Mouse (Mus musculus) erythroblast, embryonic 14.5 days (primary cell): Measurements from ENCODE around the gene Asb16. TPM values are rescaled to one million over a fixed set of nuclear protein-coding genes. Genes with fewer than 3 reads are reported as not detected.

Source experiments
- H3K27me3 ChIP-seq: 2 replicates; pipeline ENCODE4 v1.6.1; 2012; ENCODE audit warnings: inconsistent platforms; ENCODE audit not compliant: control insufficient read depth
- H3K36me3 ChIP-seq: 2 replicates; pipeline ENCODE4 v1.6.1; 2012; ENCODE audit warnings: mild to moderate bottlenecking, inconsistent platforms; ENCODE audit not compliant: control insufficient read depth
- H3K4me1 ChIP-seq: 2 replicates; pipeline ENCODE4 v1.6.1; 2012; ENCODE audit warnings: inconsistent platforms; ENCODE audit not compliant: control insufficient read depth
- H3K4me3 ChIP-seq: replicated peaks from 2 replicates; pipeline ENCODE3; 2012; ENCODE audit warnings: moderate library complexity, mild to moderate bottlenecking, inconsistent platforms
- H3K9me3 ChIP-seq: 2 replicates; pipeline ENCODE4 v1.6.1; 2012; ENCODE audit warnings: low read length, inconsistent platforms, mixed read lengths; ENCODE audit not compliant: control insufficient read depth
- GATA1 ChIP-seq: IDR thresholded peaks from 2 replicates; pipeline ENCODE4 v1.6.1; 2012; ENCODE audit warnings: low read length, inconsistent platforms, mixed read lengths
- TAL1 ChIP-seq: IDR thresholded peaks from 3 replicates; pipeline ENCODE4 v1.6.1; 2012; ENCODE audit warnings: low read length, inconsistent platforms, mixed read lengths
- polyA plus RNA-seq: library from polyadenylated mRNA; stranded (reverse); fragments of >175 nt; gene quantifications from 2 replicates; pipeline ENCODE4 v1.2.3, GENCODE M21; 2012

Asb16 gene
- polyA plus RNA-seq: 0.01 and 0.02 TPM in 2 replicates

DNA sequence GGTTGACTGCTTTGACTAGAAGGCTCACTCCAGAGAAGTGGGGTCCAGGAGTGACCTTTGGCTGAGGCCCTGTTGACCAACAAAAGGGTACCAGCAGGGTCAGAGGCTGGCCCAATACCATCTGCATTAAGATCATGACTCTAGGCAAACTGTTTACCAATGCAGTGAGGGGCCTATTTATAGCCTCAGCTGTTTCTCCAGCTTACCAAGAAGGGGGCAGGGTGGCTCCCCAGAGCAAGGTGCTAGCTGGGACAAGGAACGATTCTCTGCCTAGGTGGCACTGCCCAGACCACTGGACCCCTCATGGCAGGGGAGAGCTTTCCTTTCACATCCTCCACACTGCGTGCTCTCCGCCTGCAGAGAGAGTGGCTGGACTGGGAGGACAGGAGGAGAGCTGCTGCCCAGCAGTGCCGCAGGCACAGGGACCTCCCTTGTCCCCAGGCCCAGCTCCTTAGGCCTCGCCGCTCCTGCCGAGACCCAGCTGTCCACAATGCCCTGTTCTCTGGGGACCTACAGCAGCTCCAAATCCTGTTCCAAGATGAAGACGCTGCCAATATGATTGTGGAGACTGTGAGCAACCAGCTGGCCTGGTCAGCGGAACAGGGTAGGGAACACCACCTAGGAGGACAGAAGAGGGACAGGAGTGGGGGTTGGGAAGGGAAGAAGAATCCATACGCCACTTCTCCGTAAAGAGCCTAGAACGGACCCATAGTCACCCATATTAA is at the start of gene Asb16:
TSS of gene Asb16 (plus strand) at position 224 of the 725 bp plus-strand sequence.
- no peak for TF ChIP-seq GATA1
- TF ChIP-seq TAL1: no peak
- no peaks in the 10 kb centered on the region for H3K9me3 ChIP-seq

DNA sequence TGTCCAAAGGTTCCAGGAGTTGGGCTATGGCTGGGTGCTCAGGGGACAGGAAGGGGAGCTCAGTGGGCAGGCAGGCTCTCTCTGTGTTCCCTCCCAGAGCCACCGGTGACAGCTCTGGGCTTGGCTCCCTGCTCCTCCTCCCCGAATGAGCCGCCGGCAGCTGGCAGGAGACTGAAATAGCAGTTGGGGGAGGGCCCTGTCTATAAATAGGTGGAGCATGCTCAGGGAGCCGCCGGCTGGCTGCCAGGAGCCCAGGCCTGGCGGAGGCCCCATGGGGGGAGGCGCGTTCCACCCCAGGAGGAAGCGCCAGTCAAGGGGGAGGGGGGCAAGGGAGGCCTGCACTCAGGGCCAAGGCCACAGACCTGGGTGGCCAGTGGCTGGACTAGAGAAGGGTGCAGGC is 49.8 kb upstream of the Asb16 start:
- Histone ChIP-seq H3K4me3 (peak overlapping the region; percentile 57), H3K9me3 (no peaks in the 10 kb centered on the region), H3K27me3 (peaks cover 20% of the 10 kb centered on the region), H3K4me1 (peaks cover 33% of the 10 kb centered on the region), H3K36me3 (no peaks in the 10 kb centered on the region)
- TF ChIP-seq GATA1 (no peak), TAL1 (no peak)

More for the DNA sequence above, at the start of gene Asb16:
- H3K4me3 ChIP-seq: no peak within 1 kb of the TSS
- H3K36me3 ChIP-seq: peaks cover 15% of the 10 kb centered on the region
- peaks cover 10% of the 10 kb centered on the region for H3K4me1 ChIP-seq
- no peaks in the 10 kb centered on the region; the same call in 1 of the 2 replicates for H3K27me3 ChIP-seq

DNA sequence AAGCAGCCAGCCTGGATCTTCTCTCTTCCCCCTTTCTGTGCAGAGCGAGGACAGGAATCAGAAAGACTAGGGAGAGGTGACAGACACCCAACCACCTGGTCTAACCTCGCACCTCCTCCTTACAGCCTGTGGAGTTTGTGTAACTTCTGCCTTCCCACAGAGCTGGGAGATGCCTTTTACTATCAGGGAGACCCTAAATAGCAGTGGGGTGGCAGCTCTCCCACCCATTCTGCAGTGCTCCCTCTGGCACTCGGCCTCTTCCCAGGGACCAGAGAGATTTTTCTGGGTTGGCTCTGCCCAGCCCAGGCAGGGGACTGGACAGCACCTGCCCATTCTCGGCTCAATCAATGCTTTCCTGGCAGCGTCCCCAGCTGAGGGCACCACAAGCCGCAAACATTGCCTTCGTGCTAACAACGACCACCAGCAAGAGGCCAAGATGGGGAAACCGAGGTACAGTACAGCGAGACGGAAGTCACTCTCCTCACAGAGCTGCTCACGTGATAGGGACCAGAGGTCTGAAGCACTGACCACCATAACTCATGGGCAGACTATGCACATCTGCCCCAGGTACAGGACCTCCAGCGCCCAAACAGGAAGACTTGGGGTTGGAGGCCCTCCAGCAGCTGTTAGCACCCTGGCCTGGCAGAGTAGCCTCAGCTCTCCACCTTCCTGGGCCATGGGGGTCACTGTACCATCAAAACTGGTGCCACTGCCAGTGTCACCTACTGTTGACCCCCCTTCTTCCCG is 49.1 kb upstream of the Asb16 start:
- Histone ChIP-seq H3K9me3 (no peaks in the 10 kb centered on the region), H3K36me3 (no peaks in the 10 kb centered on the region), H3K27me3 (peaks cover 26% of the 10 kb centered on the region), H3K4me3 (peak overlapping the region; percentile 57), H3K4me1 (peaks cover 40% of the 10 kb centered on the region)
- no peak for TF ChIP-seq GATA1
- no peak for TF ChIP-seq TAL1

DNA sequence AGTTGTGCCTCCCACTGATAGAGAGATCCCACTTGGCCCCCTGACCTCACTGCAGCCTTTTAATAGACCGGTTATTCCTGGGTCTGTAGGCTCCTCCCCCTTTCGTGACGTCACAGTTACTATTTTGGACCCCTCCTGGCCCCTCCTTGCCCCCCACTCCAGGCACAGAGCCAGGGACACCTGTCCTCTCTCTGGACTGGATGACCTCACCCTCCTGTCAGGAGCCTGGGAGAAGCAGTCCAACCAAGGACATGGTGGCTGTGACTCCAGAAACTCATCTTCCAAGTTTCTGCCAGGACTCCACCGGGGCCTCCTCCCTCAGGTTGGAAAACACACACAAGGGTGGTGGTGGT is 48.6 kb upstream of the Asb16 start:
- H3K4me1 ChIP-seq: peaks cover 45% of the 10 kb centered on the region
- TF ChIP-seq TAL1: no peak
- TF ChIP-seq GATA1: no peak
- peaks cover 32% of the 10 kb centered on the region for H3K27me3 ChIP-seq
- H3K36me3 ChIP-seq: no peaks in the 10 kb centered on the region
- no peak overlapping the region for H3K4me3 ChIP-seq
- no peaks in the 10 kb centered on the region for H3K9me3 ChIP-seq

DNA sequence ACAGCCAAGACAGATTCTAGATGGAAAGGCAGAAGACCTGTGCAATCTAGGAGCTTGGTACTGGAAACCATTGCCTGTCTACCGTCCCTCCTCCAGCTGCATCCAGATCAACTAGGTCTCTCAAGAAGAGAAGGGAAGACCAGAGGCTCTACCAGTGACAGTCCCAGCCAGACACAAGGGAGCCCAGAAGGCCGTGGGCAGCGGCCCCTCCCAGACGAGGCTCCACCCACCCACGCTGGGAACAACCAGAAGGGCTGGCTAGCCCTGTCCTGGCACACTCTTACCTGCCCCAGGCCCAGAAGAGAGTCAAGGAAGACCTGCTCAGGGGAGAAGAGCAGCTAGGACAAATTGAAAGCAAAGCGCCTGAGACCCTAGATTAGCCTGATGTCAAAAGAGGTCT is 48.1 kb upstream of the Asb16 start:
- H3K9me3 ChIP-seq: no peaks in the 10 kb centered on the region
- TF ChIP-seq TAL1: no peak
- no peak for TF ChIP-seq GATA1
- peaks cover 47% of the 10 kb centered on the region for H3K4me1 ChIP-seq
- H3K27me3 ChIP-seq: peaks cover 37% of the 10 kb centered on the region
- no peak overlapping the region for H3K4me3 ChIP-seq
- H3K36me3 ChIP-seq: no peaks in the 10 kb centered on the region

DNA sequence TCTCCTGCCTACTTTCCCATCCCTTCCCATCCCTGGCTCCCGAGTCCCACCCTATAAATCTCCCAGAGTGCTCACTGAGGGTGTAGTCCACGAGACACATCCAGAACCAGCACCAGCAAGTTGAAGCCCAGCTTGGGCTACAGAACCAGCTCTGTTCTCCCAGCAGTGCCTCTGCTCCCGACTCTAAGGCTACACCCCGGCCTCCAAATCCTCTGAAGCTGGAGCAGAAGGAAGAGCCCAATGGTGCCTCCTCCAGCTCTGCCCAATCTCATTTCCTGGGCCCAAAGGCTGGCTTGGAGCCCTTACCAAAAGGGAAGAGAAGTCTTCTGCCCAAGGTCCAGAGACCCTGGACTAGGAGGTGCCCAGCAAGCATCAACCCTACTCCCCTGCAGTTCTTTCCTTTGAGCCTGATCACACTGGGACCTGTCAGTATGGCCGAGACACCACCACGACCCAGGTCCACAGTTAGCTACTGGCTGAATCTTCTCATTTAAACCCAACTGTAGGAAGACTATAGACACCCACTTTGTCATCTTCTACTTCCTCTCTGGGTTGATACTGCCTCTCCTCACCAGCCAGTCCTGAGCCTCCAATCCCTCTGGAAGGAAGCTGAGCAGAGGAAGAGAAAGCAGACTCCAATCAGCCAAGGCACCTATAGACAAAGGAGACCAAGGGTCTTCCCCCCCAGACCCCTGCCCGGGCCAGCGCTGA is 47.1 kb upstream of the Asb16 start:
- TF ChIP-seq TAL1 (no peak), GATA1 (no peak)
- H3K4me1 ChIP-seq: peaks cover 47% of the 10 kb centered on the region
- H3K4me3 ChIP-seq: no peak overlapping the region
- peaks cover 46% of the 10 kb centered on the region for H3K27me3 ChIP-seq
- no peaks in the 10 kb centered on the region for H3K36me3 ChIP-seq
- H3K9me3 ChIP-seq: no peaks in the 10 kb centered on the region

DNA sequence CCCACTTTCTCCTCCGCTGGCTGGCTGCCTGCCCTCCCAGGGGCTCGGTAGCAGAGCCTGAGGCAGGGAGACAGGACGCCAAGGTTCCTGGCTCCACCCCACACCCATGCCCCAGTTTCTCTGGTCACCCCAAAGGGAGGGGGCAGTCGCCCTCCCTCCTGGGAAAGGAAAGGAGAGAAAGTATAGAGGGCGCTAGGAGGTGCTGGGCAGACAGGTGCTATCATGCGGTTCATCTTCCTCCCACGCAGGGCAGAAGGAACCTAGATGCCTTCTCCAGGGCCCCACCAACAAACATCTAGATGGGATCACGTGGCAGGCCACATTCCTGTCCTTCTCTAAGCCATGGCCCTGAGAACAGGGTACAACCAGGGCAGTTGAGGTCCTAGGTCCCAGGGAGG is 46.6 kb upstream of the Asb16 start:
- H3K36me3 ChIP-seq: no peaks in the 10 kb centered on the region
- H3K9me3 ChIP-seq: no peaks in the 10 kb centered on the region
- peaks cover 47% of the 10 kb centered on the region for H3K4me1 ChIP-seq
- H3K4me3 ChIP-seq: no peak overlapping the region
- no peak for TF ChIP-seq TAL1
- TF ChIP-seq GATA1: no peak
- peaks cover 52% of the 10 kb centered on the region for H3K27me3 ChIP-seq

DNA sequence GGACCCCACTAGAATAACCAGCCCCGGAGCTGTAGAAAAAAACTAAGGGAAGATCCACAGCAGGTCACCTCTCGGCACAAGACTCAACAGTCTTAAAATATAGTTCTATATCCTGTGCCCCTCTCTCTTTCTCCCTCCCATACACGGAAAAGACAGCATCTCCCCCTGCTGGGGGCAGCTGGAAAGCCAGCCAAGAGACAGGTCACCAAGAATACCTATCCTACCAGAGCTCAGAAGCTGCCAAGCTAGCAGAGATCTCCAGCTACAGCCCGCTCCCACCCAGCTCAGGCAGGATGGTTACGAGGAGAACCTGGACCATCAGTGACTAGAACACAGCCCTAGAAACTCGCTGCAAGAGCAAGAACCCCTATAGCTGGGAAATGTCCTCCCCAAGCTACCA is 45.4 kb upstream of the Asb16 start:
- Histone ChIP-seq H3K9me3 (no peaks in the 10 kb centered on the region), H3K36me3 (no peaks in the 10 kb centered on the region), H3K4me3 (no peak overlapping the region), H3K27me3 (peaks cover 57% of the 10 kb centered on the region), H3K4me1 (peaks cover 50% of the 10 kb centered on the region)
- TF ChIP-seq GATA1: no peak
- no peak for TF ChIP-seq TAL1

DNA sequence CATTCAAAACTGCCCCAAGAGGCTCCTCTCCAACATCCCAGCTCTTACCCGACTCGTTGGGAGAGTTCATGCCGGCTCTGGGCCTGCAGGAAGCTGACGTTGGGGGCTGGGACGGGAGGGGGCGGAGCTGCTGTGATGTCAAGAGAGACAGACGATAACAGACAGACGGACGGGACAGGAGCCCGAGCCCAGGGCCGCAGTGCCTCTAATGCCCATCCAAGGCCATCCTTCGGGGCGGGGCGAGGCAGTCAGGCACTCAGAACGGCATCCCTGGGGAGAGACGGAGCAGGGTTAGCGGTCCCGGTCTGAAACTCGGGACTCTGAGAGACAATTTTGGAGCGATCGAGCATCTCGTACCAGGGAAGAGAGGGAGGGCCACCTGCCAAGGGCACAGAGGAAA is 43.9 kb upstream of the Asb16 start:
- H3K4me3 ChIP-seq: peak overlapping the region; percentile 8
- H3K27me3 ChIP-seq: peaks cover 68% of the 10 kb centered on the region
- H3K36me3 ChIP-seq: no peaks in the 10 kb centered on the region
- H3K9me3 ChIP-seq: no peaks in the 10 kb centered on the region
- H3K4me1 ChIP-seq: peaks cover 50% of the 10 kb centered on the region
- TF ChIP-seq TAL1: no peak
- no peak for TF ChIP-seq GATA1

DNA sequence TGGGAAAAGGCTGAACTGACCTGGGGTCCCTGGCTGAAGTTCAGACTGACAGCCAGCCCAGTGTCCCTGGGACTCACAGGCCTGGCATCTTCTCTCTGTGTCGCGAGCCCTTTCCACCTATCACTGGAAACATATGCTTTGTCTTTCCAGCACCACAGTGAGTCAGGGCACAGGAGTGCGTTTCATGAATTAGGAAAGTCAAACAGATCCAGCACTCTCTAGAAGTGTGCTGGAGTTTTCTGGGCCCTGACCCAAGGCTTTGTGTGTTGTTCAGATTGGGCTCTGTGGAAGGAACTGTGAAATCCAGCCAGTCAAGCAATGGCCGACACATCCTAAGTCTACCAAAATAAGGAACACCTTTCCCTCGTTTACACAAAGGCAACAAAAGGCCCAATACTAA is 43.3 kb upstream of the Asb16 start:
- Histone ChIP-seq H3K4me3 (no peak overlapping the region), H3K9me3 (no peaks in the 10 kb centered on the region), H3K4me1 (peaks cover 47% of the 10 kb centered on the region), H3K27me3 (peaks cover 72% of the 10 kb centered on the region), H3K36me3 (no peaks in the 10 kb centered on the region)
- TF ChIP-seq GATA1 (no peak), TAL1 (no peak)
